Mouse (Mus musculus): ENCODE data around the gene Traf1.

DNA sequence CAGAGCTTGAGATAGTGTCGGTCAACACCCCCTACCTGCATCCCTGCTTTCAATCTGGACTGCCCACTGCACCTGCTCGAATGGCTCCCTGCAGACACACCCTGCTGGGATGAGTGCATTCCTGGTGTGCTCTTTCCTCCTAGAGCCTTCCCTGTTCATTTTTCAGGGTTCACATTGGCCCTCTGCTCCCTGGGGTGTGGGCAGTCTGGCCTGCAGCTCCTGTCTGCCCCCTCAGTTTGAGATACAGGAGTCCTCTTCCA is 46.8 kb downstream of the Traf1 start:
- no peak for TF ChIP-seq GATA1 (IDR thresholded peaks at IDR 0.05; ENCODE audit: borderline replicate concordance, low read length)
- no peak for TF ChIP-seq FLI1 (IDR thresholded peaks at IDR 0.05; ENCODE audit: low read length)

Data from megakaryocyte, embryonic 14.5 days (primary cell).